In genomic region chr16:76293765-76294463, GRCm38 (mm10) we compare ENCODE assay signal across 9 mouse cellular contexts.
DNase-seq lines count a peak whose midpoint lies in the region; ATAC-seq and TF ChIP-seq lines count a peak whose summit lies in the region.
"Had no signal": no experiment of that assay in that cellular context is flagged by ENCODE, and none has a peak within 500 bp of the region (broad histone marks: within the 10 kb centered on the region; RNA-seq: fewer than 3 reads in every experiment).

No protein-coding gene starts in this region.

- no peak overlapping the region for H3K4me2 ChIP-seq in hindbrain, embryonic 13.5 days
- H3K4me2 ChIP-seq: embryonic facial prominence, embryonic 13.5 days had no signal

- no peak; the same call in 1 of the 2 replicates for TF ChIP-seq EP300 in heart, adult 2 months (IDR thresholded peaks at IDR 0.05; ENCODE audit: insufficient read depth, low read depth, low read length)

- peak; percentile 10 for DNase-seq in 3134 (ENCODE audit: extremely low read depth, insufficient read length, low spot score)
- peak; percentile 54 for DNase-seq in MEL-GATA-1-ER (ENCODE audit: extremely low read depth, low read depth)
- DNase-seq in heart, adult 2 months: peak; percentile 57 to 74
- DNase-seq in large intestine, adult 2 months (ENCODE audit: low read depth, low spot score): peak; percentile 68
- no peak for DNase-seq in gastrocnemius, postnatal 25 days
- DNase-seq in right cerebral cortex, postnatal 36 days (ENCODE audit: low spot score in 2 of 2): no peak
- DNase-seq in thymus, postnatal 0 days (ENCODE audit: low spot score): no peak

- peak overlapping the region; percentile 83 for H3K27ac ChIP-seq in heart, adult 2 months
- H3K27ac ChIP-seq in hindbrain, embryonic 13.5 days: no peak overlapping the region
- H3K27ac ChIP-seq: embryonic facial prominence, embryonic 13.5 days had no signal

- TF ChIP-seq POLR2A in heart, adult 2 months (IDR thresholded peaks at IDR 0.05; ENCODE audit: insufficient read depth, low read depth, low read length): no peak

- TF ChIP-seq CTCF in heart, adult 2 months (IDR thresholded peaks at IDR 0.05): no peak; the same call in 1 of the 2 replicates

- 43% methylated on average over 20 of the region's 20 CpGs for WGBS in heart, adult 2 months
- 54% methylated on average over 20 of the region's 20 CpGs for WGBS in large intestine, adult 2 months
- WGBS in hindbrain, embryonic 13.5 days: 93% methylated on average over 20 of the region's 20 CpGs

- intact Hi-C loops in heart, adult 2 months (cut with DNase I): loop anchor here (2.0 to 10.0 kb wide), 2 partner anchors 79 to 231 kb away; partner anchors contain the start of gene Nrip1

- H3K4me3 ChIP-seq in heart, adult 2 months: no peak overlapping the region
- H3K4me3 ChIP-seq in hindbrain, embryonic 13.5 days: no peak overlapping the region
- H3K4me3 ChIP-seq: embryonic facial prominence, embryonic 13.5 days had no signal

- H3K27me3 ChIP-seq in heart, adult 2 months (ENCODE audit: control insufficient read depth, insufficient read depth, low read length): no peaks in the 10 kb centered on the region
- no peaks in the 10 kb centered on the region for H3K27me3 ChIP-seq in hindbrain, embryonic 13.5 days
- H3K27me3 ChIP-seq: embryonic facial prominence, embryonic 13.5 days had no signal

- ATAC-seq in hindbrain, embryonic 13.5 days (ENCODE audit: low FRiP score): no peak

- H3K79me2 ChIP-seq in heart, adult 2 months (replicated peaks; ENCODE audit: control insufficient read depth, insufficient read depth, low read length): no peaks in the 10 kb centered on the region

- peaks cover 10% of the 10 kb centered on the region for H3K4me1 ChIP-seq in heart, adult 2 months (ENCODE audit: control insufficient read depth, insufficient read depth, low read length)
- H3K4me1 ChIP-seq in hindbrain, embryonic 13.5 days (replicated peaks): 0 out of 2 replicates have a peak, but pooled peaks cover 3% of the 10 kb centered on the region
- H3K4me1 ChIP-seq: embryonic facial prominence, embryonic 13.5 days had no signal

- H3K9me3 ChIP-seq in hindbrain, embryonic 13.5 days: no peaks in the 10 kb centered on the region
- H3K9me3 ChIP-seq: embryonic facial prominence, embryonic 13.5 days had no signal

- no peak overlapping the region for H3K9ac ChIP-seq in heart, adult 2 months (ENCODE audit: low read depth, low read length)
- no peak overlapping the region for H3K9ac ChIP-seq in hindbrain, embryonic 13.5 days
- H3K9ac ChIP-seq: embryonic facial prominence, embryonic 13.5 days had no signal

- peaks cover 5% of the 10 kb centered on the region; the same call in 1 of the 2 replicates for H3K36me3 ChIP-seq in heart, adult 2 months (ENCODE audit: control insufficient read depth, insufficient read depth, low read length)
- peaks cover 41% of the 10 kb centered on the region for H3K36me3 ChIP-seq in hindbrain, embryonic 13.5 days

Comparison
In these comparisons a context has a peak if more than half of its experiments do, and no peak if none do; other contexts are left out.
1. DNase-seq: peak in 3134 (single experiment), MEL-GATA-1-ER (single experiment), heart, adult 2 months (2 of 2) and large intestine, adult 2 months (single experiment); none in gastrocnemius, postnatal 25 days (single experiment), right cerebral cortex, postnatal 36 days (0 of 2) and thymus, postnatal 0 days (single experiment).